Mouse (Mus musculus) embryonic stem cell, embryonic (primary cell): ENCODE results near the gene Gpsm1.

Experiments used
- CTCF ChIA-PET, 4 experiments: fragments of 300-600 bp in 2 of 4; fragments of 350-600 bp in 2 of 4; sonication (Branson Sonifier 250); formaldehyde crosslinking; loops; one replicate each; lab custom pipeline; 2022; ENCODE audit warnings: inconsistent platforms in 2 of 4; lab: Charles Lee
- POLR2A ChIA-PET, 4 experiments: fragments of 300-600 bp in 2 of 4; fragments of 350-600 bp in 2 of 4; sonication (Branson Sonifier 250); formaldehyde crosslinking; loops; one replicate each; lab custom pipeline; 2022; ENCODE audit warnings: antibody characterized with exemption in 4 of 4, inconsistent platforms in 1 of 4; lab: Charles Lee

Gpsm1 gene

GRCm38 (mm10) chr2:26315072-26315924, at the start of gene Gpsm1:
Gene Gpsm1 (plus strand): TSS chr2:26315515.
- POLR2A ChIA-PET: interaction anchor here (0.6 to 2.9 kb wide), 21 partner anchors 10 to 321 kb away, joined by 3 to 16 read pairs (median 4); partner anchors contain the start of genes Dnlz (in 2 of the 4), Inpp5e (in 2 of the 4), Qsox2 (in 1 of the 4) and Sec16a (in 1 of the 4)

GRCm38 (mm10) chr2:26266066-26266742, 49.1 kb upstream of the Gpsm1 start:
- CTCF ChIA-PET: no interaction called here
- POLR2A ChIA-PET: interaction anchor here in 1 of 4 experiments (0.6 kb wide), 1 partner anchor 14 kb away, joined by 3 read pairs; no protein-coding TSS in a partner anchor

More at GRCm38 (mm10) chr2:26315072-26315924, at the start of gene Gpsm1:
- CTCF ChIA-PET: interaction anchor here (0.5 to 3.0 kb wide), 14 partner anchors 10 to 384 kb away, joined by 3 to 22 read pairs (median 4); partner anchors contain the start of genes Inpp5e (in 2 of the 4) and Dnlz (in 1 of the 4)

- CTCF ChIA-PET: no interaction called here
- POLR2A ChIA-PET: interaction anchor here in 1 of 4 experiments (1.1 to 1.4 kb wide), 4 partner anchors 11 to 117 kb away, joined by 3 to 4 read pairs (median 3); no protein-coding TSS in a partner anchor
Observed at GRCm38 (mm10) chr2:26268216-26268615, 47.1 kb upstream of the Gpsm1 start.

- CTCF ChIA-PET: interaction anchor here (0.6 to 4.4 kb wide), 9 partner anchors 45 to 821 kb away, joined by 3 to 54 read pairs (median 6); no protein-coding TSS in a partner anchor
- POLR2A ChIA-PET: interaction anchor here in 2 of 4 experiments (0.6 to 2.4 kb wide), 4 partner anchors 17 to 311 kb away, joined by 3 to 6 read pairs (median 3); no protein-coding TSS in a partner anchor
Observed at GRCm38 (mm10) chr2:26273611-26274010, 41.7 kb upstream of the Gpsm1 start.

GRCm38 (mm10) chr2:26279712-26280111, 35.6 kb upstream of the Gpsm1 start:
- POLR2A ChIA-PET: no interaction called here
- CTCF ChIA-PET: interaction anchor here in 1 of 4 experiments (0.6 to 3.3 kb wide), 4 partner anchors 16 to 131 kb away, joined by 3 to 12 read pairs (median 4); partner anchors contain the start of gene Inpp5e

GRCm38 (mm10) chr2:26280594-26280993, 34.7 kb upstream of the Gpsm1 start:
- POLR2A ChIA-PET: interaction anchor here in 1 of 4 experiments (0.8 kb wide), 1 partner anchor 163 kb away, joined by 3 read pairs; no protein-coding TSS in a partner anchor
- CTCF ChIA-PET: interaction anchor here in 1 of 4 experiments (1.0 to 3.3 kb wide), 2 partner anchors 71 to 127 kb away, joined by 3 to 12 read pairs; partner anchors contain the start of gene Dnlz

GRCm38 (mm10) chr2:26285804-26286203, 29.5 kb upstream of the Gpsm1 start:
- POLR2A ChIA-PET: interaction anchor here in 1 of 4 experiments (0.6 to 1.0 kb wide), 2 partner anchors 44 to 124 kb away, joined by 3 to 4 read pairs; no protein-coding TSS in a partner anchor
- CTCF ChIA-PET: interaction anchor here in 3 of 4 experiments (0.5 to 1.8 kb wide), 5 partner anchors 13 to 132 kb away, joined by 3 to 6 read pairs (median 5); no protein-coding TSS in a partner anchor

- ChIA-PET CTCF (interaction anchor here in 3 of 4 experiments (0.6 to 1.8 kb wide), 5 partner anchors 15 to 133 kb away, joined by 3 to 6 read pairs (median 5); no protein-coding TSS in a partner anchor), POLR2A (interaction anchor here in 1 of 4 experiments (0.6 to 1.0 kb wide), 3 partner anchors 38 to 123 kb away, joined by 3 to 4 read pairs (median 3); no protein-coding TSS in a partner anchor)
Observed at GRCm38 (mm10) chr2:26286391-26286790, 28.9 kb upstream of the Gpsm1 start.

- POLR2A ChIA-PET: no interaction called here
Observed at GRCm38 (mm10) chr2:26290133-26290532, 25.2 kb upstream of the Gpsm1 start.

GRCm38 (mm10) chr2:26294457-26294856, 20.9 kb upstream of the Gpsm1 start, which contains the start of gene Ccdc187:
Gene Ccdc187 (minus strand): TSS chr2:26294557.
- ChIA-PET POLR2A (interaction anchor here in 1 of 4 experiments (0.7 kb wide), 1 partner anchor 327 kb away, joined by 3 read pairs; no protein-coding TSS in a partner anchor), CTCF (interaction anchor here in 1 of 4 experiments (0.5 to 2.1 kb wide), 2 partner anchors 141 to 367 kb away, joined by 3 to 8 read pairs; no protein-coding TSS in a partner anchor)

More at GRCm38 (mm10) chr2:26290133-26290532, 25.2 kb upstream of the Gpsm1 start:
- CTCF ChIA-PET: interaction anchor here in 1 of 4 experiments (1.0 kb wide), 1 partner anchor 137 kb away, joined by 3 read pairs; no protein-coding TSS in a partner anchor

GRCm38 (mm10) chr2:26296606-26297195, 18.6 kb upstream of the Gpsm1 start:
- POLR2A ChIA-PET: interaction anchor here in 2 of 4 experiments (0.9 to 1.6 kb wide), 3 partner anchors 8 to 149 kb away, joined by 3 to 5 read pairs (median 3); partner anchors contain the start of gene Sec16a (in 1 of the 2)
- CTCF ChIA-PET: interaction anchor here in 2 of 4 experiments (0.6 to 6.6 kb wide), 3 partner anchors 22 to 143 kb away, joined by 3 to 34 read pairs (median 3); no protein-coding TSS in a partner anchor

GRCm38 (mm10) chr2:26298208-26298855, 17.0 kb upstream of the Gpsm1 start:
- CTCF ChIA-PET: interaction anchor here (0.6 to 6.6 kb wide), 21 partner anchors 12 to 602 kb away, joined by 3 to 34 read pairs (median 4); partner anchors contain the start of genes Inpp5e (in 1 of the 4) and Sec16a (in 1 of the 4)
- POLR2A ChIA-PET: interaction anchor here in 3 of 4 experiments (0.6 to 2.0 kb wide), 17 partner anchors 11 to 443 kb away, joined by 3 to 8 read pairs (median 4); partner anchors contain the start of genes Gpsm1 (in 1 of the 3), Qsox2 (in 1 of the 3) and Sec16a (in 1 of the 3)

- CTCF ChIA-PET: interaction anchor here in 3 of 4 experiments (0.6 to 6.6 kb wide), 22 partner anchors 11 to 603 kb away, joined by 3 to 34 read pairs (median 4); partner anchors contain the start of genes Inpp5e (in 1 of the 3) and Sec16a (in 1 of the 3)
- POLR2A ChIA-PET: interaction anchor here in 3 of 4 experiments (0.6 to 2.0 kb wide), 19 partner anchors 11 to 444 kb away, joined by 3 to 8 read pairs (median 4); partner anchors contain the start of genes Gpsm1 (in 2 of the 3), Qsox2 (in 1 of the 3) and Sec16a (in 1 of the 3)
Observed at GRCm38 (mm10) chr2:26298856-26299230, 16.5 kb upstream of the Gpsm1 start.

GRCm38 (mm10) chr2:26299336-26299735, 16.0 kb upstream of the Gpsm1 start:
- POLR2A ChIA-PET: interaction anchor here in 3 of 4 experiments (0.6 to 2.0 kb wide), 14 partner anchors 10 to 342 kb away, joined by 3 to 8 read pairs (median 4); partner anchors contain the start of genes Gpsm1 (in 2 of the 3), Qsox2 (in 1 of the 3) and Sec16a (in 1 of the 3)
- CTCF ChIA-PET: interaction anchor here in 3 of 4 experiments (0.5 to 6.6 kb wide), 22 partner anchors 14 to 603 kb away, joined by 3 to 34 read pairs (median 4); partner anchors contain the start of gene Inpp5e (in 1 of the 3)

GRCm38 (mm10) chr2:26300161-26300807, 15.0 kb upstream of the Gpsm1 start:
- POLR2A ChIA-PET: interaction anchor here in 3 of 4 experiments (0.5 to 1.9 kb wide), 17 partner anchors 15 to 304 kb away, joined by 3 to 6 read pairs (median 4); partner anchors contain the start of genes Gpsm1 (in 2 of the 3), Agpat2 (in 1 of the 3) and Dnlz (in 1 of the 3)
- CTCF ChIA-PET: interaction anchor here (0.6 to 6.6 kb wide), 31 partner anchors 9 to 358 kb away, joined by 3 to 34 read pairs (median 4); partner anchors contain the start of genes Inpp5e (in 4 of the 4), Dnlz (in 2 of the 4) and Gpsm1 (in 1 of the 4)
